Mouse (Mus musculus) embryonic fibroblast, embryonic 13.5 days (primary cell): ENCODE data around the gene Jam3.

Experiments
- CTCF ChIP-seq: IDR thresholded peaks from 2 replicates; pipeline ENCODE4 v1.5.1; 2011; ENCODE audit warnings: mild to moderate bottlenecking, control low read depth, low read length, moderate library complexity, borderline replicate concordance; ENCODE audit not compliant: insufficient read depth
- POLR2A ChIP-seq: IDR thresholded peaks from 2 replicates; pipeline ENCODE4 v1.6.1; 2011; ENCODE audit warnings: low read depth, mild to moderate bottlenecking, control low read depth, low read length, moderate library complexity

DNA sequence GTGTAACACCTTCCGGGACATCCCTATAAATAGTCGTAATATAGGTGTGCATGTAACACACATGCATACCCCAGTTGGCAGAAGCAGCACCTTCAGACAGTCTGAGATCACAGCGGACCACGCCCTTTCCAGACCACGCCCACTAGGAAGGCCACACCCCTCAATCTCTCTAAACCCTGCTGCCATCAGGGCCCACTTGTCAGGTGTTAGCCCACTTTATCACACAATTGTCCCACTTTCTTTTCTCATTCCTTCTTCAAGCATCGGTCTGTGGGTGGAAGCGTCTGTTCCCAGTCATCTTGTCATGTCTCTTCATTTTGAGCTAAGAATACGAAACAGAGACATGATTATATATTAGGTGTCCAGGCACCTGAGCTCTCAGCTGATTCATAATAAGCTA lies 35.2 kb upstream of the Jam3 start:
- TF ChIP-seq POLR2A, result no peak
- TF ChIP-seq CTCF, result no peak
